In genomic region chr3:127758806-127759205, GRCm38 (mm10) we compare ENCODE assay signal across 12 mouse cellular contexts. TPM values are rescaled to one million over a fixed set of nuclear protein-coding genes. Genes with fewer than 3 reads are reported as not detected.
DNase-seq lines count a peak whose midpoint lies in the region; ATAC-seq and TF ChIP-seq lines count a peak whose summit lies in the region.
"Had no signal": no experiment of that assay in that cellular context is flagged by ENCODE, and none has a peak within 500 bp of the region (broad histone marks: within the 10 kb centered on the region; RNA-seq: fewer than 3 reads in every experiment).

No protein-coding gene starts in this region.

- TF ChIP-seq CTCF in midbrain, postnatal 0 days (IDR thresholded peaks at IDR 0.05) = no peak
- TF ChIP-seq CTCF in hindbrain, postnatal 0 days (IDR thresholded peaks at IDR 0.05; ENCODE audit: low read depth) = no peak
- TF ChIP-seq CTCF in cerebellum, adult 2 months (IDR thresholded peaks at IDR 0.05; ENCODE audit: borderline replicate concordance, insufficient read depth, low read depth, low read length) = no peak

- no peaks in the 10 kb centered on the region for H3K36me3 ChIP-seq in midbrain, embryonic 10.5 days
- no peaks in the 10 kb centered on the region for H3K36me3 ChIP-seq in midbrain, postnatal 0 days (ENCODE audit: insufficient read depth, low read length)
- no peaks in the 10 kb centered on the region for H3K36me3 ChIP-seq in forebrain, embryonic 12.5 days (replicated peaks)
- H3K36me3 ChIP-seq in hindbrain, postnatal 0 days (ENCODE audit: insufficient read depth, low read length) = no peaks in the 10 kb centered on the region
- H3K36me3 ChIP-seq in embryonic facial prominence, embryonic 10.5 days (replicated peaks) = no peaks in the 10 kb centered on the region
- H3K36me3 ChIP-seq: G1E; intestine, embryonic 15.5 days; neural tube, embryonic 15.5 days had no signal

- ATAC-seq in midbrain, postnatal 0 days (ENCODE audit: low FRiP score) = no peak
- ATAC-seq in forebrain, embryonic 12.5 days (ENCODE audit: low FRiP score) = peak; percentile 54; the same call in 1 of the 2 replicates
- peak; percentile 38; the same call in 1 of the 2 replicates for ATAC-seq in hindbrain, postnatal 0 days
- ATAC-seq: intestine, embryonic 15.5 days had no signal

- H3K4me1 ChIP-seq in midbrain, embryonic 10.5 days = peaks cover 12% of the 10 kb centered on the region
- H3K4me1 ChIP-seq in midbrain, postnatal 0 days (ENCODE audit: insufficient read depth, low read length) = no peaks in the 10 kb centered on the region
- H3K4me1 ChIP-seq in forebrain, embryonic 12.5 days = peaks cover 12% of the 10 kb centered on the region
- no peaks in the 10 kb centered on the region for H3K4me1 ChIP-seq in hindbrain, postnatal 0 days (ENCODE audit: insufficient read depth, low read length)
- no peaks in the 10 kb centered on the region for H3K4me1 ChIP-seq in cerebellum, adult 2 months (ENCODE audit: control insufficient read depth, insufficient read depth, low read length)
- 0 out of 2 replicates have a peak, but pooled peaks cover 3% of the 10 kb centered on the region for H3K4me1 ChIP-seq in embryonic facial prominence, embryonic 10.5 days
- H3K4me1 ChIP-seq: intestine, embryonic 15.5 days had no signal

- no peak for DNase-seq in midbrain, embryonic 10.5 days (ENCODE audit: low spot score)
- no peak for DNase-seq in midbrain, postnatal 0 days (ENCODE audit: low spot score)
- no peak for DNase-seq in hindbrain, postnatal 0 days (ENCODE audit: low spot score)
- DNase-seq in cerebellum, adult 2 months = no peak
- DNase-seq in urinary bladder, adult 2 months (ENCODE audit: low spot score) = no peak
- no peak for DNase-seq in embryonic facial prominence, embryonic 10.5 days (ENCODE audit: low spot score)
- DNase-seq: thymus, postnatal 36 days had no signal

- H3K27me3 ChIP-seq in midbrain, embryonic 10.5 days (ENCODE audit: low read depth, poor library complexity, severe bottlenecking) = peaks cover 96% of the 10 kb centered on the region
- peaks cover 54% of the 10 kb centered on the region for H3K27me3 ChIP-seq in midbrain, postnatal 0 days (ENCODE audit: insufficient read depth, low read length)
- H3K27me3 ChIP-seq in forebrain, embryonic 12.5 days = peaks cover 86% of the 10 kb centered on the region
- H3K27me3 ChIP-seq in hindbrain, postnatal 0 days (ENCODE audit: insufficient read depth, low read length) = no peaks in the 10 kb centered on the region; the same call in 1 of the 2 replicates
- no peaks in the 10 kb centered on the region; the same call in 1 of the 2 replicates for H3K27me3 ChIP-seq in cerebellum, adult 2 months (ENCODE audit: control insufficient read depth, insufficient read depth, low read length)
- peaks cover 92% of the 10 kb centered on the region for H3K27me3 ChIP-seq in embryonic facial prominence, embryonic 10.5 days (replicated peaks; ENCODE audit: low read depth, poor library complexity, severe bottlenecking)
- H3K27me3 ChIP-seq: intestine, embryonic 15.5 days had no signal

- no peak overlapping the region for H3K4me3 ChIP-seq in midbrain, embryonic 10.5 days
- H3K4me3 ChIP-seq in midbrain, postnatal 0 days (ENCODE audit: low read depth, low read length) = no peak overlapping the region
- no peak overlapping the region for H3K4me3 ChIP-seq in forebrain, embryonic 12.5 days (replicated peaks)
- H3K4me3 ChIP-seq in hindbrain, postnatal 0 days (ENCODE audit: low read length) = no peak overlapping the region
- H3K4me3 ChIP-seq in cerebellum, adult 2 months (replicated peaks; ENCODE audit: insufficient read depth, low read depth, low read length) = no peak overlapping the region
- no peak overlapping the region for H3K4me3 ChIP-seq in embryonic facial prominence, embryonic 10.5 days
- H3K4me3 ChIP-seq: erythroblast, embryonic 14.5 days; intestine, embryonic 15.5 days; neural tube, embryonic 15.5 days had no signal

- peak overlapping the region; percentile 71 for H3K27ac ChIP-seq in midbrain, embryonic 10.5 days (replicated peaks)
- H3K27ac ChIP-seq in midbrain, postnatal 0 days (ENCODE audit: low read depth, low read length) = no peak overlapping the region
- peak overlapping the region; percentile 65 for H3K27ac ChIP-seq in forebrain, embryonic 12.5 days
- no peak overlapping the region for H3K27ac ChIP-seq in hindbrain, postnatal 0 days
- H3K27ac ChIP-seq in cerebellum, adult 2 months (ENCODE audit: insufficient read depth, low read length) = no peak overlapping the region
- no peak overlapping the region for H3K27ac ChIP-seq in embryonic facial prominence, embryonic 10.5 days (replicated peaks)
- H3K27ac ChIP-seq: intestine, embryonic 15.5 days; neural tube, embryonic 15.5 days had no signal

- no peaks in the 10 kb centered on the region for H3K9me3 ChIP-seq in midbrain, embryonic 10.5 days (replicated peaks)
- H3K9me3 ChIP-seq in midbrain, postnatal 0 days (ENCODE audit: low read length) = no peaks in the 10 kb centered on the region
- H3K9me3 ChIP-seq in forebrain, embryonic 12.5 days = no peaks in the 10 kb centered on the region
- no peaks in the 10 kb centered on the region for H3K9me3 ChIP-seq in hindbrain, postnatal 0 days (ENCODE audit: low read length)
- no peaks in the 10 kb centered on the region for H3K9me3 ChIP-seq in embryonic facial prominence, embryonic 10.5 days
- H3K9me3 ChIP-seq: G1E; intestine, embryonic 15.5 days; neural tube, embryonic 15.5 days had no signal

- H3K9ac ChIP-seq in midbrain, postnatal 0 days (replicated peaks; ENCODE audit: low read length, poor library complexity, severe bottlenecking) = no peak overlapping the region
- H3K9ac ChIP-seq in forebrain, embryonic 12.5 days = no peak overlapping the region
- H3K9ac ChIP-seq in hindbrain, postnatal 0 days (replicated peaks; ENCODE audit: low read length) = no peak overlapping the region
- H3K9ac ChIP-seq: intestine, embryonic 15.5 days; neural tube, embryonic 15.5 days had no signal

- TF ChIP-seq POLR2A in cerebellum, adult 2 months (IDR thresholded peaks at IDR 0.05; ENCODE audit: borderline replicate concordance, insufficient read depth, low read length) = no peak

- WGBS in midbrain, embryonic 10.5 days = 63% methylated on average over 4 of the region's 4 CpGs
- 56% methylated on average over 4 of the region's 4 CpGs for WGBS in midbrain, postnatal 0 days
- WGBS in forebrain, embryonic 12.5 days = 51% methylated on average over 4 of the region's 4 CpGs
- whole genome bisulfite sequencing in hindbrain, postnatal 0 days = 33% methylated on average over 4 of the region's 4 CpGs
- 79% methylated on average over 4 of the region's 4 CpGs for WGBS in cerebellum, adult 2 months
- 63% methylated on average over 4 of the region's 4 CpGs for WGBS in embryonic facial prominence, embryonic 10.5 days

- H3K4me2 ChIP-seq in midbrain, postnatal 0 days (ENCODE audit: low read depth, low read length, poor library complexity, severe bottlenecking) = no peak overlapping the region
- H3K4me2 ChIP-seq in forebrain, embryonic 12.5 days = no peak overlapping the region
- H3K4me2 ChIP-seq in hindbrain, postnatal 0 days (ENCODE audit: low read depth, low read length) = no peak overlapping the region
- H3K4me2 ChIP-seq: intestine, embryonic 15.5 days; neural tube, embryonic 15.5 days had no signal

RNA-seq across cellular contexts. Expression of gene Alpk1, which starts 21.5 kb away (rescaled TPM):
- 0.95 and 0.98 TPM in 2 replicates for polyA plus RNA-seq in midbrain, embryonic 10.5 days (2016; fragmentation: Nextera tagmentation; extraction: Ambion mirVana)
- 0.60 and 0.99 TPM in 2 replicates for total RNA-seq in midbrain, postnatal 0 days (2014; rRNA removed)
- polyA plus RNA-seq in midbrain, postnatal 0 days (2015; fragmentation: Nextera tagmentation; extraction: Ambion mirVana) = 0.20 and 0.25 TPM in 2 replicates
- 1.6 and 2.2 TPM in 2 replicates for polyA plus RNA-seq in forebrain, embryonic 12.5 days (2016; fragmentation: Nextera tagmentation; extraction: Ambion mirVana)
- 1.3 and 5.3 TPM in 2 replicates for total RNA-seq in hindbrain, postnatal 0 days (2014; rRNA removed)
- polyA plus RNA-seq in hindbrain, postnatal 0 days (2015; fragmentation: Nextera tagmentation; extraction: Ambion mirVana) = 0.49 and 0.57 TPM in 2 replicates
- 1.8 and 2.0 TPM in 2 replicates for polyA plus RNA-seq in cerebellum, adult 2 months (2012; rRNA removed)
- 17.8 and 20.4 TPM in 2 replicates for polyA plus RNA-seq in urinary bladder, adult 2 months (2012; rRNA removed)
- 0.60 and 0.83 TPM in 2 replicates for polyA plus RNA-seq in embryonic facial prominence, embryonic 10.5 days (2016; fragmentation: Nextera tagmentation; extraction: Ambion mirVana)
- polyA plus RNA-seq: erythroblast, embryonic 14.5 days had no signal

RNA-seq across cellular contexts. Expression of gene Tifa, which starts 30.8 kb away (rescaled TPM):
- polyA plus RNA-seq in midbrain, embryonic 10.5 days (2016; fragmentation: Nextera tagmentation; extraction: Ambion mirVana) = 2.1 and 3.0 TPM in 2 replicates
- total RNA-seq in midbrain, postnatal 0 days (2014; rRNA removed) = 1.4 and 2.6 TPM in 2 replicates
- 2.6 and 2.9 TPM in 2 replicates for polyA plus RNA-seq in midbrain, postnatal 0 days (2015; fragmentation: Nextera tagmentation; extraction: Ambion mirVana)
- polyA plus RNA-seq in forebrain, embryonic 12.5 days (2016; fragmentation: Nextera tagmentation; extraction: Ambion mirVana) = 3.8 and 4.2 TPM in 2 replicates
- total RNA-seq in hindbrain, postnatal 0 days (2014; rRNA removed) = 1.7 and 1.9 TPM in 2 replicates
- 3.6 and 3.8 TPM in 2 replicates for polyA plus RNA-seq in hindbrain, postnatal 0 days (2015; fragmentation: Nextera tagmentation; extraction: Ambion mirVana)
- 3.9 and 4.3 TPM in 2 replicates for polyA plus RNA-seq in cerebellum, adult 2 months (2012; rRNA removed)
- 10.1 and 12.2 TPM in 2 replicates for polyA plus RNA-seq in urinary bladder, adult 2 months (2012; rRNA removed)
- polyA plus RNA-seq in embryonic facial prominence, embryonic 10.5 days (2016; fragmentation: Nextera tagmentation; extraction: Ambion mirVana) = 1.6 and 1.9 TPM in 2 replicates

Comparison
In these comparisons a context has a peak if more than half of its experiments do, and no peak if none do; other contexts are left out.
1. H3K27ac ChIP-seq: peak in midbrain, embryonic 10.5 days (single experiment) and forebrain, embryonic 12.5 days (single experiment); none in midbrain, postnatal 0 days (single experiment), hindbrain, postnatal 0 days (single experiment), cerebellum, adult 2 months (single experiment) and embryonic facial prominence, embryonic 10.5 days (single experiment).